Mouse (Mus musculus) bone marrow, adult 2 months (tissue): ENCODE measurements around the gene Synj1. TPM values are rescaled to one million over a fixed set of nuclear protein-coding genes. Genes with fewer than 3 reads are reported as not detected.

Experiments used
- H3K27ac ChIP-seq: fragments of 200-500 bp; 2 replicates; pipeline ENCODE4 v1.5.1; 2012; ENCODE audit warnings: low read depth, mild to moderate bottlenecking, control low read depth, inconsistent platforms, low read length; ENCODE audit not compliant: control insufficient read depth, poor library complexity, insufficient read depth
- H3K4me1 ChIP-seq: fragments of 200-500 bp; 2 replicates; pipeline ENCODE4 v1.6.1; 2011; ENCODE audit warnings: low read length; ENCODE audit not compliant: control insufficient read depth, insufficient read depth
- H3K4me3 ChIP-seq: fragments of 200-500 bp; replicated peaks from 2 replicates; pipeline ENCODE3; 2011; ENCODE audit warnings: mild to moderate bottlenecking, low read depth, low read length, control low read depth; ENCODE audit not compliant: control insufficient read depth
- CTCF ChIP-seq: fragments of 200-500 bp; IDR thresholded peaks from 2 replicates; pipeline ENCODE4 v1.5.1; 2011; ENCODE audit warnings: low read length, control low read depth; ENCODE audit not compliant: control insufficient read depth, insufficient read depth
- POLR2A ChIP-seq: fragments of 200-500 bp; IDR thresholded peaks from 2 replicates; pipeline ENCODE4 v1.6.1; 2011; ENCODE audit warnings: low read depth, mild to moderate bottlenecking, control low read depth, low read length, borderline replicate concordance; ENCODE audit not compliant: control insufficient read depth
- WGBS: fragments of 180-500 bp; shearing (Covaris S2); methylation state at CpG from one replicate; pipeline ENCODE4 v1.1.7; 2018; 5-methylcytosine and 5-hydroxymethylcytosine counted together
- polyA plus RNA-seq: library from polyadenylated mRNA; stranded (reverse); fragments of >200 nt; gene quantifications from 2 replicates; pipeline ENCODE4 v1.2.4, GENCODE M21; 2011; ENCODE audit warnings: low replicate concordance; ENCODE audit not compliant: missing spikeins, insufficient read depth, insufficient read length

Synj1 gene
- polyA plus RNA-seq, 1 experiment = 38.2 TPM

GRCm38 (mm10) chr16:90953770-90954169 lies 57.3 kb downstream of the Synj1 start:
- Histone ChIP-seq H3K4me3 (no peak overlapping the region), H3K4me1 (no peaks in the 10 kb centered on the region), H3K27ac (no peak overlapping the region)
- WGBS = 89% methylated on average over 6 of the region's 6 CpGs
- TF ChIP-seq CTCF (no peak), POLR2A (no peak)

DNA sequence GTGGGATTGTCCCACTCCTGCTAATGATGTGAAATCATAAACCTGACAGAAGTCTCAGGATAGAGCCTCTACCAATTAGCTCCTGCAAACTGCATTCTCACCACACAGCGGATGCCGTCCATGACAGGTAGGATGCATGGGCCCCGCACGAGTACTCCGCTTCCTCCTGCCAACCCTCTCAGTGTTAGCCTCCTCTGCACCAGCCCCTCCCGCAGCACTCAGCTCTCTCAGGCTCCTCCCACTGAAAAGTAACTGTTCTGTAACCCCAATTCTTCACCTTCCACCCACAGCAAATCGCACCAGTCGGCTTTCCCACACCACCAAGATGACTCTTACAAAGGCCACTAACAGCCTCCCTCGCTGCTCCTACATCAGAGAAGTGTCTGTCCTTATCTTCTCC lies 58.0 kb downstream of the Synj1 start:
- no peak for TF ChIP-seq POLR2A
- no peak for TF ChIP-seq CTCF
- no peak overlapping the region for H3K27ac ChIP-seq
- H3K4me3 ChIP-seq = no peak overlapping the region
- 83% methylated on average over 9 of the region's 9 CpGs for WGBS
- H3K4me1 ChIP-seq = no peaks in the 10 kb centered on the region

- no peaks in the 10 kb centered on the region for H3K4me1 ChIP-seq
- TF ChIP-seq POLR2A (no peak), CTCF (no peak)
- no peak overlapping the region for H3K4me3 ChIP-seq
- 72% methylated on average over 17 of the region's 17 CpGs for WGBS
- H3K27ac ChIP-seq = no peak overlapping the region
Measured at GRCm38 (mm10) chr16:90950354-90950963, 60.6 kb downstream of the Synj1 start.

- H3K27ac ChIP-seq = no peak overlapping the region
- H3K4me3 ChIP-seq = no peak overlapping the region
- TF ChIP-seq CTCF = no peak
- H3K4me1 ChIP-seq = no peaks in the 10 kb centered on the region
- WGBS = 93% methylated on average over 8 of the region's 8 CpGs
Measured at GRCm38 (mm10) chr16:90946977-90947376, 64.1 kb downstream of the Synj1 start.

DNA sequence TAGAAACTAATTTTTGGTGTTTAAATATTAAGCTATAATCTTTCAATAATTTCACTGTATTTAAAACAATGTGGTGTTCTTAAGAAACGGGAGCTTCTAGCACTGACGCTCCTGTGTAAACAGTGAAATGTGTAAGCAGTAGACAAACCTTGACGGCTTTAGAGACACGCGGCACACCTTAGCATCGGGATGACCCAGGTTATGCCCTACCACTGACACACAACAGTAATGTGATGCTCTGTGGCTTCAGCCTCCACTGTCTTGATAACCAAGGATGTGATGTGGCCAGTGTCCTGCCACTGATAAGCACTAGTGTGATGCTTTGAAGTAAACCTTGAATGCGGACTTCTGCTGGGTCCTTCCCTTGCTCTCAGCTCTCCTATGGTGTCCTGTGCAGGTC lies 69.9 kb downstream of the Synj1 start:
- 93% methylated on average over 7 of the region's 7 CpGs for WGBS
- TF ChIP-seq POLR2A (no peak), CTCF (no peak)
- H3K27ac ChIP-seq = no peak overlapping the region
- H3K4me3 ChIP-seq = no peak overlapping the region
- H3K4me1 ChIP-seq = no peaks in the 10 kb centered on the region

- TF ChIP-seq POLR2A = peak; percentile 57; the same call in 1 of the 2 replicates
- TF ChIP-seq CTCF = no peak
- peak within 1 kb of the TSS; percentile 59; the same call in 1 of the 2 replicates for H3K27ac ChIP-seq
- peak within 1 kb of the TSS; percentile 72 for H3K4me3 ChIP-seq
- no peaks in the 10 kb centered on the region for H3K4me1 ChIP-seq
- under 1% methylated on average over 56 of the region's 56 CpGs for WGBS
Measured at GRCm38 (mm10) chr16:90934687-90935328, 76.3 kb downstream of the Synj1 start, which contains the start of gene Cfap298. Cfap298 (minus strand) TSS chr16:90935114.

GRCm38 (mm10) chr16:90934193-90934686 lies 76.9 kb downstream of the Synj1 start:
- TF ChIP-seq CTCF (no peak), POLR2A (0 out of 2 replicates have a peak, but pooled peaks have one; percentile 17)
- Histone ChIP-seq H3K27ac (peak overlapping the region; percentile 59; the same call in 1 of the 2 replicates), H3K4me1 (no peaks in the 10 kb centered on the region), H3K4me3 (peak overlapping the region; percentile 72)
- WGBS = under 1% methylated on average over 38 of the region's 38 CpGs

DNA sequence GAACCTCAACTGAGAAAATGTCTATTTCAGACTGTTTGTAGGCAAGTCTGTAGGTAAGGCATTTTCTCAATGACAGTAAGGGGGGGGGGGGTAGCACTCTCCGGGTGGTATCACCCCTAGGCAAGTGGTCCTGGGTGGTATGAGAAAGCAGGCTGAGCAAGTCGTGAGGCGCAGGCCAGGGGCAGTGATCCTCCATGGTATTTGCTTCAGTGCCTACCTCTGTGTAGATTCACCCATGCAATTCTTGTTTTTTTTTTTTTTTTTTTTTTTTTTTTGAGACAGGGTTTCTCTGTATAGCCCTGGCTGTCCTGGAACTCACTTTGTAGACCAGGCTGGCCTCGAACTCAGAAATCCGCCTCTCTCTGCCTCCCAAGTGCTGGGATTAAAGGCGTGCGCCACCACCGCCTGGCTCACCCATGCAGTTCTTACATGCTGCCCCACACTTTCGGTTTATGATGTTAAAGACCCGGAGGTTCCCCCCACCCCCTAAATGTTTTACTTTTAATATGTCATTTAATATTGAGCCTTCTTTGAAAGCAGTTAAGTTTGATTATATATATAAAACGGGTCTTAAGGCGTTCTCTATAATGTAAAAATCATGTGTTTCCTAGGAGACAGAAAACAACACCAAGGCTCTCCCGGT lies 77.5 kb downstream of the Synj1 start:
- Histone ChIP-seq H3K27ac (no peak overlapping the region), H3K4me1 (no peaks in the 10 kb centered on the region), H3K4me3 (peak overlapping the region; percentile 72)
- 28% methylated on average over 13 of the region's 13 CpGs for WGBS
- TF ChIP-seq CTCF (no peak), POLR2A (no peak)

GRCm38 (mm10) chr16:90927446-90927845 lies 83.7 kb downstream of the Synj1 start:
- 84% methylated on average over 4 of the region's 4 CpGs for WGBS
- no peak for TF ChIP-seq POLR2A
- TF ChIP-seq CTCF = no peak
- H3K27ac ChIP-seq = no peak overlapping the region
- no peak overlapping the region for H3K4me3 ChIP-seq
- H3K4me1 ChIP-seq = no peaks in the 10 kb centered on the region
